Mouse (Mus musculus) hindbrain, embryonic 10.5 days (tissue): ENCODE measurements around the gene Cldn34d. TPM values are rescaled to one million over a fixed set of nuclear protein-coding genes. Genes with fewer than 3 reads are reported as not detected.

Source experiments
- DNase-seq: peaks from one replicate; pipeline ENCODE4 v3.0.0-alpha.2; 2017; ENCODE audit warnings: low spot score
- H3K27ac ChIP-seq: fragments of 300-500 bp; sonication (generic); 2 replicates; pipeline ENCODE4 v1.5.1; 2016; ENCODE audit warnings: mild to moderate bottlenecking, moderate library complexity
- H3K27me3 ChIP-seq: fragments of 300-500 bp; sonication (generic); 2 replicates; pipeline ENCODE4 v1.6.1; 2016; ENCODE audit warnings: mild to moderate bottlenecking; ENCODE audit not compliant: poor library complexity, insufficient read depth, severe bottlenecking
- H3K36me3 ChIP-seq: fragments of 300-500 bp; sonication (generic); 2 replicates; pipeline ENCODE4 v1.6.1; 2016; ENCODE audit warnings: mild to moderate bottlenecking, moderate library complexity
- H3K4me1 ChIP-seq: fragments of 300-500 bp; sonication (generic); replicated peaks from 2 replicates; pipeline ENCODE4 v1.6.1; 2016; ENCODE audit warnings: mild to moderate bottlenecking
- H3K4me3 ChIP-seq: fragments of 300-500 bp; sonication (generic); 2 replicates; pipeline ENCODE4 v1.5.1; 2016; ENCODE audit warnings: mild to moderate bottlenecking, moderate library complexity
- H3K9me3 ChIP-seq: fragments of 300-500 bp; sonication (generic); 2 replicates; pipeline ENCODE4 v1.6.1; 2016; ENCODE audit warnings: mild to moderate bottlenecking, moderate library complexity
- WGBS: fragments of 180-500 bp; shearing (Covaris S2); methylation state at CpG from one replicate; pipeline ENCODE4 v1.1.7; 2016; 5-methylcytosine and 5-hydroxymethylcytosine counted together
- polyA plus RNA-seq: library from polyadenylated mRNA; unstranded; fragments of >200 nt; fragmentation: Nextera tagmentation; extraction: Ambion mirVana; gene quantifications from 2 replicates; pipeline ENCODE4 v1.2.1, GENCODE M21; 2016

The Cldn34d gene
- not detected in 2 replicates for polyA plus RNA-seq

GRCm38 (mm10) chrX:76602824-76603223, at the start of gene Cldn34d:
Gene Cldn34d (minus strand): TSS chrX:76602924.
- 76% methylated on average over 1 of the region's 1 CpGs for WGBS

DNA sequence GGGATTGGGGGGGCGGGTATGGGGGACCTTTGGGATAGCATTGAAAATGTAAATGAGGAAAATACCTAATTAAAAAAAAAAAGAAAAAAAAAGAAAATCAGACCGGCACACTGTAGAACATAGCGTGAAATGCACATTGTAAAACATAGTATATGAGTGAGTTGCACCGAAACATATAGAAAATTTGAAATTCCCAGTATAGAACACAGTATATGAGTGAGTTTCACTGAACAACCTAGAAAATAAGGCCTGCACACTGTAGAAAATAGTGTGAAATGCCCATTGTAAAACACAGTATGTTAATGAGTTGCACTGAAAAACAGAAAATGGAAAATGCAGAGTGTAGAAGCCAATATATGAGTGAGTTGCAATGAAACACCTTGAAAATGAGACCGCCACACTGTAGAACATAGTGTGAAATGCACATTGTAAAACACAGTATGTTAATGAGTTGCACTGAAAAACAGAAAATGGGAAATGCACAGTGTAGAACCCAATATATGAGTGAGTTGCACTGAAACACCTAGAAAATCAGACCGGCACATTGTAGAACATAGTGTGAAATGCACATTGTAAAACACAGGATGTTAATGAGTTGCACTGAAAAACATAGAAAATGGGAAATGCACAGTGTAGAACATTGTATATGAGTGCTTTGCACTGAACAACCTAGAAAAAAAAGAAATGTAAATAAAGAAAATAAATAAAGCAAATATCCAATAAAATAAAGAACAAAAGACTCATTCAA, 4.1 kb downstream of the Cldn34d start:
- H3K27ac ChIP-seq: no peak overlapping the region
- no peak overlapping the region for H3K4me3 ChIP-seq
- no peaks in the 10 kb centered on the region for H3K4me1 ChIP-seq
- H3K36me3 ChIP-seq: no peaks in the 10 kb centered on the region
- peak; percentile 25 for DNase-seq
- 57% methylated on average over 6 of the region's 6 CpGs for WGBS
- no peaks in the 10 kb centered on the region for H3K27me3 ChIP-seq
- H3K9me3 ChIP-seq: peaks cover 4% of the 10 kb centered on the region

More at GRCm38 (mm10) chrX:76602824-76603223, at the start of gene Cldn34d:
- H3K27ac ChIP-seq: no peak within 1 kb of the TSS
- no peak for DNase-seq
- no peak within 1 kb of the TSS for H3K4me3 ChIP-seq
- H3K4me1 ChIP-seq: no peaks in the 10 kb centered on the region
- no peaks in the 10 kb centered on the region for H3K36me3 ChIP-seq
- peaks cover 4% of the 10 kb centered on the region for H3K9me3 ChIP-seq
- H3K27me3 ChIP-seq: no peaks in the 10 kb centered on the region

Other genes with a start within 250 kb of the Cldn34d start
- gene Cldn34b4, start 209.6 kb downstream of the Cldn34d start, polyA plus RNA-seq: not detected in 2 replicates